Mouse (Mus musculus) hindbrain, embryonic 14.5 days (tissue): ENCODE measurements around the gene Gm2174. TPM values are rescaled to one million over a fixed set of nuclear protein-coding genes. Genes with fewer than 3 reads are reported as not detected.

Source experiments
- ATAC-seq: fragments of 200-750 bp; cut with Nextera tagmentation; 2 replicates; pipeline ENCODE4 v1.8.0; 2017; ENCODE audit warnings: moderate number of reproducible peaks, mild to moderate bottlenecking, moderate TSS enrichment, moderate library complexity; ENCODE audit not compliant: low FRiP score
- DNase-seq: peaks from one replicate; pipeline ENCODE4 v3.0.0-alpha.2; 2015; ENCODE audit warnings: low spot score
- H3K27ac ChIP-seq: fragments of 300-500 bp; sonication (generic); 2 replicates; pipeline ENCODE4 v1.5.1; 2014; ENCODE audit warnings: mild to moderate bottlenecking, moderate library complexity
- H3K27me3 ChIP-seq: fragments of 300-500 bp; sonication (generic); 2 replicates; pipeline ENCODE4 v1.6.1; 2014; ENCODE audit warnings: mild to moderate bottlenecking, low read length, mixed read lengths; ENCODE audit not compliant: control insufficient read depth, insufficient read depth
- H3K36me3 ChIP-seq: fragments of 300-500 bp; sonication (generic); replicated peaks from 2 replicates; pipeline ENCODE4 v1.6.1; 2014; ENCODE audit not compliant: control insufficient read depth, insufficient read depth
- H3K4me1 ChIP-seq: fragments of 300-500 bp; sonication (generic); replicated peaks from 2 replicates; pipeline ENCODE4 v1.6.1; 2014; ENCODE audit warnings: antibody characterized with exemption, low read length, mixed read lengths; ENCODE audit not compliant: control insufficient read depth, insufficient read depth
- H3K4me2 ChIP-seq: fragments of 300-500 bp; sonication (generic); replicated peaks from 2 replicates; pipeline ENCODE4 v1.6.1; 2014; ENCODE audit warnings: mild to moderate bottlenecking, moderate library complexity
- H3K4me3 ChIP-seq: fragments of 300-500 bp; sonication (generic); replicated peaks from 2 replicates; pipeline ENCODE4 v1.5.1; 2014; ENCODE audit warnings: mild to moderate bottlenecking, low read length
- H3K9ac ChIP-seq: fragments of 300-500 bp; sonication (generic); 2 replicates; pipeline ENCODE4 v1.6.1; 2014
- H3K9me3 ChIP-seq: fragments of 300-500 bp; sonication (generic); 2 replicates; pipeline ENCODE4 v1.6.1; 2016; ENCODE audit warnings: low read length; ENCODE audit not compliant: control insufficient read depth
- WGBS: fragments of 180-500 bp; shearing (Covaris S2); extraction: QIAGEN DNeasy Blood & Tissue Kit; methylation state at CpG from one replicate; pipeline ENCODE4 v1.1.7; 2014; 5-methylcytosine and 5-hydroxymethylcytosine counted together
- polyA plus RNA-seq: library from polyadenylated mRNA; unstranded; fragments of >200 nt; fragmentation: Nextera tagmentation; extraction: Ambion mirVana; gene quantifications from 2 replicates; pipeline ENCODE4 v1.2.1, GENCODE M21; 2014

The Gm2174 gene
- polyA plus RNA-seq, 1 experiment from 2014 or later, result 1.9 TPM

- H3K4me3 ChIP-seq, result no peak overlapping the region
- H3K27ac ChIP-seq, result no peak overlapping the region
- H3K4me2 ChIP-seq, result no peak overlapping the region
- H3K9ac ChIP-seq, result no peak overlapping the region
- no peaks in the 10 kb centered on the region for H3K27me3 ChIP-seq
- H3K9me3 ChIP-seq, result no peaks in the 10 kb centered on the region
- H3K36me3 ChIP-seq, result no peaks in the 10 kb centered on the region
- H3K4me1 ChIP-seq, result no peaks in the 10 kb centered on the region
- 92% methylated on average over 3 of the region's 3 CpGs for WGBS
- ATAC-seq (no peak), DNase-seq (no peak)
Measured at GRCm38 (mm10) chrX:56477553-56477952, 29.8 kb downstream of the Gm2174 start.

- DNase-seq, result no peak
- no peak for ATAC-seq
- H3K4me1 ChIP-seq, result no peaks in the 10 kb centered on the region
Measured at GRCm38 (mm10) chrX:56481906-56482305, 34.1 kb downstream of the Gm2174 start.

GRCm38 (mm10) chrX:56489758-56490157 lies 42.0 kb downstream of the Gm2174 start:
- Histone ChIP-seq H3K4me2 (no peak overlapping the region), H3K4me1 (no peaks in the 10 kb centered on the region), H3K9me3 (no peaks in the 10 kb centered on the region), H3K4me3 (no peak overlapping the region), H3K27me3 (no peaks in the 10 kb centered on the region), H3K9ac (no peak overlapping the region), H3K27ac (no peak overlapping the region), H3K36me3 (no peaks in the 10 kb centered on the region; the same call in 1 of the 2 replicates)
- no peak for ATAC-seq
- peak; percentile 80 for DNase-seq
- 22% methylated on average over 1 of the region's 1 CpGs for WGBS

More at GRCm38 (mm10) chrX:56481906-56482305, 34.1 kb downstream of the Gm2174 start:
- Histone ChIP-seq H3K4me2 (no peak overlapping the region), H3K27me3 (no peaks in the 10 kb centered on the region), H3K27ac (no peak overlapping the region), H3K9me3 (no peaks in the 10 kb centered on the region), H3K9ac (no peak overlapping the region), H3K36me3 (no peaks in the 10 kb centered on the region; the same call in 1 of the 2 replicates), H3K4me3 (no peak overlapping the region)
- 72% methylated on average over 3 of the region's 3 CpGs for WGBS

GRCm38 (mm10) chrX:56497241-56497640 lies 49.5 kb downstream of the Gm2174 start:
- Histone ChIP-seq H3K36me3 (peaks cover 2% of the 10 kb centered on the region), H3K4me1 (no peaks in the 10 kb centered on the region), H3K27me3 (no peaks in the 10 kb centered on the region), H3K4me2 (no peak overlapping the region), H3K9ac (no peak overlapping the region), H3K9me3 (no peaks in the 10 kb centered on the region), H3K27ac (no peak overlapping the region), H3K4me3 (no peak overlapping the region)
- ATAC-seq (no peak), DNase-seq (no peak)
- 80% methylated on average over 7 of the region's 7 CpGs for WGBS

Other genes with a start within 250 kb of the Gm2174 start
- gene Gm773, start 235.1 kb upstream of the Gm2174 start, polyA plus RNA-seq, result not detected in 2 replicates
- gene Zfp449, start 101.6 kb upstream of the Gm2174 start, polyA plus RNA-seq, result 5.0 and 7.8 TPM in 2 replicates
- gene Smim10l2a, start 73.4 kb upstream of the Gm2174 start, polyA plus RNA-seq, result 30.2 and 34.4 TPM in 2 replicates
- 19.2 and 19.6 TPM in 2 replicates for gene Ints6l, start 6.9 kb downstream of the Gm2174 start, polyA plus RNA-seq
- not detected in 2 replicates for gene Gm10477, start 76.8 kb downstream of the Gm2174 start, polyA plus RNA-seq
- not detected in 2 replicates for gene Gm648, start 101.6 kb downstream of the Gm2174 start, polyA plus RNA-seq
- gene Mmgt1, start 150.1 kb downstream of the Gm2174 start, polyA plus RNA-seq, result 63.8 and 64.5 TPM in 2 replicates
- 53.3 and 69.0 TPM in 2 replicates for gene Slc9a6, start 161.8 kb downstream of the Gm2174 start, polyA plus RNA-seq